Mouse (Mus musculus) CH12F3 (cell line): ENCODE measurements around the gene Stx6.
"Not testable (repeated sequence)": the region's sequence is repeated elsewhere in the genome, so short reads cannot be mapped to it uniquely, and the experiment has no call there.

Experiments used
- in situ Hi-C: fragments of 300-500 bp; cut with MboI; formaldehyde crosslinking; loops from 2 replicates; pipeline ENCODE4 v1.14.3; 2020; ENCODE audit warnings: low sequenced_read_pairs

Stx6 gene

GRCm38 (mm10) chr1:155158970-155159484, 512 bp downstream of the Stx6 start:
- in situ Hi-C loops = no loop called here

DNA sequence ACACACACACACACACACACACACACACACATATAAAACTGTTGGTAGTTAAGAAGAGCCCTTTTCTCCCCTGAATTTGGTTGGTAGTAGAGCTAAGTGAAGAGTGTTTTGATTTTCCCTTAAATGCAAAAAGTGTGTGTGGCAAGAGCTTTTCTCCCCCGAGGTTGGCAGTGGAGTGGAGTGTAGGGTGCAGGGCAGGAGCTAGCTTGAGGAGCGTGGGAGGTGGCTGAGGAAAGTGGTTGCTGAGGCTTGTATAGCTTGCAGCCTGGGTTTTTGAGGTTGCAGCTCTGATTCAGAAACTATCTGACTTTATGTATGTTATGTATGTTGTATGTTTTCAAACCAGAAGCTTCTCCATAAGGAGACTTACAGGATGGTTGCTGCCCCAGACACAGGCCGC, 8.9 kb downstream of the Stx6 start:
- in situ Hi-C loops = no loop called here

DNA sequence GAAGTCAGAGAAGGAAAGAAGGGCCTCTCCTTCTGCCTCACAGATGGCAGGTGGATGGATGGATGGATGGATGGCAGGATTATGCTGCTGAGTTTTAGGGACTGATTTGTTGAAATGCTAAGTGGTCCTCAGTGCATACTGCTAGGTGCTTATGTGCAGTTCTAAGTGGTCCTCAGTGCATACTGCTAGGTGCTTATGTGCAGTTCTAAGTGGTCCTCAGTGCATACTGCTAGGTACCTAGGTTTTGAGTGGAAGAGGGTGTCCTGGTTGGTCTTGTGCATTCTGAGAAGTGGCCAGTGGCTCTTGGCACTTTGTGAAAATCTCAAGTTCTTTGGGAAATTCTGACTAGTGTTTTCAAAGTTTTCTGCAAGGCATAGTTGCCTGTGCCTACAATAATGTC, 11.4 kb downstream of the Stx6 start:
- in situ Hi-C loops = no loop called here

DNA sequence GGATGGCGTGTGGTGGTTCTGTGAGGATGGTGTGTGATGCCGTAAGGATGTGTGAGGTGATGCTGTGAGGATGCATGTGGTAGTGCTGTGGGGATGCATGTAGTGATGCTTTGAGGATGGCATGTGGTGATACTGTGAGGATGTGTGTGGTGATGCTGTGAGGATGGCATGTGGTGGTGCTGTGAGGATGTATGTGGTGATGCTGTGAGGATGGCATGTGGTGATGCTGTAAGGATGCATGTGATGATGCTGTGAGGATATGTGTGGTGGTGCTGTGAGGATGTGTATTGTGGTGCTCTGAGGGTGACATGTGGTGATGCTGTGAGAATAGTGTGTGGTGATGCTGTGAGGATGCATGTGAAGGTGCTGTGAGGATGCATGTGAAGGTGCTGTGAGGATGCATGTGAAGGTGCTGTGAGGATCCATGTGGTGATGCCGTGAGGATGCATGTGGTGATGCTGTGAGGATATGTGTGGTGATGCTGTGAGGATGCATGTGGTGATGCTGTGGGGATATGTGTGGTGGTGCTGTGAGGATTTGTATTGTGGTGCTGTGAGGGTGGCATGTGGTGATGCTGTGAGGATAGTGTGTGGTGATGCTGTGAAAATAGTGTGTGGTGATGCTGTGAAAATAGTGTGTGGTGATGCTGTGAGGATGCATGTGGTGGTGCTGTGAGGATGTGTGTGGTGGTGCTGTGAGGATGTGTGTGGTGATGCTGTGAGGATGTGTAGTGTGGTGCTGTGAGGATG, 14.6 kb downstream of the Stx6 start:
- in situ Hi-C loops = no loop called here

DNA sequence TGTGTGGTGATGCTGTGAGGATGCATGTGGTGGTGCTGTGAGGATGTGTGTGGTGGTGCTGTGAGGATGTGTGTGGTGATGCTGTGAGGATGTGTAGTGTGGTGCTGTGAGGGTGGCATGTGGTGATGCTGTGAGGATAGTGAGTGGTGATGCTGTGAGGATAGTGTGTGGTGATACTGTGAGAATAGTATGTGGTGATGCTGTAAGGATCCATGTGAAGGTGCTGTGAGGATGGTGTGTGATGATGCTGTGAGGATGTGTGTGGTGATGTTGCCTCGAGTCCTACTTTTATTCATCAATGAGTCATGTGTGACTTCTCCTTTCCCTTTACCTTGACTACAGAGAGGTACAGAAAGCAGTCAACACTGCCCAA, 15.1 kb downstream of the Stx6 start:
- in situ Hi-C loops = not testable (repeated sequence)

- in situ Hi-C loops = no loop called here
Observed at GRCm38 (mm10) chr1:155174424-155174823, 15.9 kb downstream of the Stx6 start.

GRCm38 (mm10) chr1:155178192-155178924, 19.8 kb downstream of the Stx6 start:
- in situ Hi-C loops = no loop called here

DNA sequence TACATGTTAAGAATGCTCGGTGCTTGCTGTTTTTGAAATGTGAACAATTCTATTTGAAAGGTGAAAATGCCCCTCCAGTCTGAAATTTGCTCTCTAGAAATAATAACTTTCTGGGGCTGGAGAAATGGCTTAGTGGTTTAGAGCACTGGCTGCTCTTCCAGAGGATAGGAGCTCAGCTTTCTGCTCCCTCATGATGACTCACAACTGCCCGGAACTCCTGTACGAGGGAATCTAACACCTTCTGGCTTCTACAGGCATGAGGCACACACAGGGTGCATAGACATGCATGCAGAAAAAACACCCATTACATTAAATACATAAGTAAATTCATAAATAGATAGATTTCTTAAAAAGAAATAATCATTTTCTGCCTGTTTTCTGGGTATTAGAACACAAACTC, 25.7 kb downstream of the Stx6 start:
- in situ Hi-C loops = no loop called here

- in situ Hi-C loops = no loop called here
Observed at GRCm38 (mm10) chr1:155188656-155189055, 30.1 kb downstream of the Stx6 start.

GRCm38 (mm10) chr1:155191219-155191618, 32.7 kb downstream of the Stx6 start:
- in situ Hi-C loops = no loop called here

- in situ Hi-C loops = no loop called here
Observed at GRCm38 (mm10) chr1:155191671-155192070, 33.2 kb downstream of the Stx6 start.

GRCm38 (mm10) chr1:155192805-155193368, 34.4 kb downstream of the Stx6 start:
- in situ Hi-C loops = no loop called here

- in situ Hi-C loops = no loop called here
Observed at GRCm38 (mm10) chr1:155196691-155197090, 38.2 kb downstream of the Stx6 start.

GRCm38 (mm10) chr1:155199522-155199921, 41.0 kb downstream of the Stx6 start:
- in situ Hi-C loops = no loop called here

- in situ Hi-C loops = no loop called here
Observed at GRCm38 (mm10) chr1:155200967-155201366, 42.5 kb downstream of the Stx6 start.

- in situ Hi-C loops = no loop called here
Observed at GRCm38 (mm10) chr1:155201373-155201879, 42.9 kb downstream of the Stx6 start.

GRCm38 (mm10) chr1:155201914-155202313, 43.4 kb downstream of the Stx6 start:
- in situ Hi-C loops = no loop called here

DNA sequence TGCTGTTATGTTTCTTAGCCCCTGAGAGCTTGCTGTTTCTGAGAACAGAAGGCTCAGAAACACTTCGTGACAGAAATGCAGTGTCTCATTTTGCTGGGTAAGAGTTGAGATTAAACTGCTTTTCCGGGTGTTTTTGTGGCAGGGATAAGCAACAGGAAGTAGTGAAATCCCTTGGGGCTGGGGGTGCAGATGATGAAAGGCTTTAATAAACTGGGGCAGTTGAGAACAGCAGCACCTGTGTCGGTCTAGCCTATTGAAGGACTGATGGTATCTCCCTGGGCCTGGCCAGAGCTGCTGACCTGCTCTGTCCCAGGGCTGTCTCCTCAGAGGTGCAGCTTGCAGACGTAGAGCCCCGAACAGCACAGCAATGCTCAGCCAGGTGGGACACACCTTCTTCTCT, 44.0 kb downstream of the Stx6 start:
- in situ Hi-C loops = no loop called here

DNA sequence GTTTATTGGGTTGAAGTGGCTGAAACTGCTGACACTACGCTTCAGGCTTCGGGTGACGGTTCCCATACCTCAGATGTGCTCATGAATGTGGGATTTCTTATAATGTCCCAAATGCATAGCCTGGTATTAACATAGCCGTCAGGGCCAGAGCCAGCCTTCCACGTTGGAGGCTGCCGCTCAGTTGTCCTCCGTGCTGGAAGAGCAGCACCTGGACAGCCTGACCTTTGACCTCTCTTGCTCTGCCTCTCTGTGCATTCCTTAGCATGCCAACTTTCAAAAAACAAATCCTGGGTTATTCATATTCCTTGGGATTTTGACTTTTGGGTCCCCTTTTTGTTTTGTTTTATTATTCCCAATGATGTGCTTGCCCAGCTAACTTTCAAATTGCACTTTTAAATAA, 44.6 kb downstream of the Stx6 start:
- in situ Hi-C loops = no loop called here

DNA sequence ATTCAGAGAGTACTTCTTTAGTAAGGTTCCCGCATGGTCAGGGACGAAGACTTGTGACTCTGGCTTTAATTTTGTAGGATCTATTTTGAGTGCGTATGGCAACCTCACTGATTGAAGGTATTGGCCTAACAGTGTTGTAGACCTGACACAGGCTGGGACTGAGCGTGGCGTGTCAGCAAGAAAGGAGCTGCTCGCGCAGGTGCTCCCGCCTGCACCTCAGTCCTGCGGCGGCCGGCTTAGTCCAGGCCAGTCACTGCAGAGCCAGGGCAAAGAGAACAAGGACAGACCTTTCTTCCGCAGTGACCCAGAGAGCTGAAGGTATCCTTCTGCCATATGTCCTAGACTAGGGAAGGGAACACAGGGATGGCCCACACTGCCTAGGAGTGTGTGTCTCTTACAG, 45.4 kb downstream of the Stx6 start:
- in situ Hi-C loops = no loop called here

DNA sequence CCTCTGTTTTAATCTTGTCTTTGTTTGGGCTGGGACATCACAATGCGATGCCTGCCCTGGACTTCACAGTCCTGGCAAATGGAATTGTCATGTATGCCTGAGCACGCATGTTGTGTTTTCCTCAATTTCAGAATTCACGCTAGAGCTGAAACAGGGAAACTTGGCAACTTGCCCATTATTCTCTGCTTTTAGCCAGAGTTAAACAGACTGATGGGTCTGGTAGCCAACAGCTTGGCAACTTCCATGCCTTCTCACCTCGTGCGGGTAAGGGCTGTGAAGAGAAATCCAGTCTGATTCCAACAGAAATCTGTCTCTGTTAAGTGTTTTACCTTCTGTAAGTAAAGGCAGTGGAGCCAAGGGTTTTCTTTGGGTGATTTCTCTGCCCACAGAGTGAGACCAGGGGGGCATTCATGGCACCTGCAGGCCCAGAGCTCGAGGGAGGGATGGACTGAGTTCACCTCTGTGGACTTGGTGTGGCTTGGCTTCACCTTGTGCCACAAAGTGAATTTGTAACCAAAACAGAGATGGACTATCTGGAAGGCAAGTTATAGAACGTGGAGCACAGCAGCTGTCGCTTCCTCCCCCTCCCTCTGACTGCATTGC, 46.1 kb downstream of the Stx6 start:
- in situ Hi-C loops = no loop called here
